Mouse (Mus musculus) embryonic facial prominence, embryonic 13.5 days (tissue): ENCODE measurements at regions not wholly inside any gene's neighbourhood (a gene's known extent, or its start where the extent isn't known, plus 50 kb on each side); places are given as distances from the start of the nearest gene placed in this dataset.

ENCODE experiments used
- ATAC-seq: fragments of 200-750 bp; cut with Nextera tagmentation; 2 replicates; pipeline ENCODE4 v1.8.0; 2017; ENCODE audit warnings: low read depth; ENCODE audit not compliant: insufficient number of reproducible peaks, insufficient read depth, low FRiP score, low TSS enrichment
- H3K27ac ChIP-seq: fragments of 300-500 bp; sonication (generic); 2 replicates; pipeline ENCODE4 v1.5.1; 2015; ENCODE audit warnings: moderate library complexity, mild to moderate bottlenecking, inconsistent platforms
- H3K27me3 ChIP-seq: fragments of 300-500 bp; sonication (generic); 2 replicates; pipeline ENCODE4 v1.6.1; 2015; ENCODE audit warnings: mild to moderate bottlenecking, inconsistent platforms
- H3K36me3 ChIP-seq: fragments of 300-500 bp; sonication (generic); 2 replicates; pipeline ENCODE4 v1.6.1; 2015; ENCODE audit warnings: mild to moderate bottlenecking, inconsistent platforms
- H3K4me1 ChIP-seq: fragments of 300-500 bp; sonication (generic); 2 replicates; pipeline ENCODE4 v1.6.1; 2015; ENCODE audit warnings: inconsistent platforms
- H3K4me2 ChIP-seq: fragments of 300-500 bp; sonication (generic); 2 replicates; pipeline ENCODE4 v1.6.1; 2015; ENCODE audit warnings: moderate library complexity, mild to moderate bottlenecking, inconsistent platforms
- H3K4me3 ChIP-seq: fragments of 300-500 bp; sonication (generic); 2 replicates; pipeline ENCODE4 v1.5.1; 2015; ENCODE audit warnings: mild to moderate bottlenecking, inconsistent platforms
- H3K9ac ChIP-seq: fragments of 300-500 bp; sonication (generic); 2 replicates; pipeline ENCODE4 v1.6.1; 2015; ENCODE audit warnings: mild to moderate bottlenecking, inconsistent platforms
- H3K9me3 ChIP-seq: fragments of 300-500 bp; sonication (generic); 2 replicates; pipeline ENCODE4 v1.6.1; 2016; ENCODE audit warnings: inconsistent platforms
- WGBS: fragments of 180-500 bp; shearing (Covaris S2); methylation state at CpG from one replicate; pipeline ENCODE4 v1.1.7; 2015; ENCODE audit warnings: mixed read lengths; 5-methylcytosine and 5-hydroxymethylcytosine counted together

- WGBS, result 24% methylated on average over 8 of the region's 8 CpGs
- Histone ChIP-seq H3K9ac (no peak overlapping the region), H3K27ac (peak overlapping the region; percentile 78), H3K27me3 (no peaks in the 10 kb centered on the region), H3K9me3 (no peaks in the 10 kb centered on the region), H3K4me3 (no peak overlapping the region), H3K4me2 (no peak overlapping the region), H3K36me3 (no peaks in the 10 kb centered on the region), H3K4me1 (peaks cover 24% of the 10 kb centered on the region)
- no peak for ATAC-seq
These were observed 588.0 kb upstream of the N6amt1 start for GRCm38 (mm10) chr16:86765974-86766373.

GRCm38 (mm10) chr16:86741236-86741635 is 612.7 kb upstream of the N6amt1 start:
- H3K4me3 ChIP-seq, result no peak overlapping the region
- H3K36me3 ChIP-seq, result no peaks in the 10 kb centered on the region
- H3K27ac ChIP-seq, result no peak overlapping the region
- H3K4me1 ChIP-seq, result no peaks in the 10 kb centered on the region
- H3K9ac ChIP-seq, result no peak overlapping the region
- H3K9me3 ChIP-seq, result no peaks in the 10 kb centered on the region
- no peak overlapping the region for H3K4me2 ChIP-seq
- no peaks in the 10 kb centered on the region for H3K27me3 ChIP-seq
- 45% methylated on average over 5 of the region's 5 CpGs for WGBS
- ATAC-seq, result no peak

- Histone ChIP-seq H3K27ac (no peak overlapping the region), H3K4me2 (no peak overlapping the region), H3K4me1 (no peaks in the 10 kb centered on the region), H3K9ac (no peak overlapping the region), H3K9me3 (no peaks in the 10 kb centered on the region), H3K4me3 (no peak overlapping the region), H3K36me3 (no peaks in the 10 kb centered on the region), H3K27me3 (no peaks in the 10 kb centered on the region)
- 53% methylated on average over 5 of the region's 5 CpGs for WGBS
- no peak for ATAC-seq
These were observed 634.8 kb upstream of the N6amt1 start for GRCm38 (mm10) chr16:86718982-86719771.

GRCm38 (mm10) chr16:86718353-86718752 is 635.6 kb upstream of the N6amt1 start:
- WGBS, result 83% methylated on average over 7 of the region's 7 CpGs
- Histone ChIP-seq H3K4me1 (no peaks in the 10 kb centered on the region), H3K27ac (no peak overlapping the region), H3K4me3 (no peak overlapping the region), H3K9me3 (no peaks in the 10 kb centered on the region), H3K36me3 (no peaks in the 10 kb centered on the region), H3K4me2 (no peak overlapping the region), H3K9ac (no peak overlapping the region), H3K27me3 (no peaks in the 10 kb centered on the region)
- ATAC-seq, result no peak

- no peak overlapping the region for H3K9ac ChIP-seq
- H3K27me3 ChIP-seq, result no peaks in the 10 kb centered on the region
- no peak overlapping the region for H3K4me3 ChIP-seq
- no peaks in the 10 kb centered on the region for H3K36me3 ChIP-seq
- no peak overlapping the region for H3K4me2 ChIP-seq
- H3K9me3 ChIP-seq, result no peaks in the 10 kb centered on the region
- WGBS, result 26% methylated on average over 4 of the region's 4 CpGs
- no peaks in the 10 kb centered on the region for H3K4me1 ChIP-seq
- no peak overlapping the region for H3K27ac ChIP-seq
- ATAC-seq, result no peak
These were observed 652.3 kb upstream of the N6amt1 start for GRCm38 (mm10) chr16:86701700-86702099.

GRCm38 (mm10) chr16:86694497-86694896 is 659.5 kb upstream of the N6amt1 start:
- H3K9me3 ChIP-seq, result no peaks in the 10 kb centered on the region
- H3K9ac ChIP-seq, result no peak overlapping the region
- no peak for ATAC-seq
- H3K27me3 ChIP-seq, result no peaks in the 10 kb centered on the region
- H3K4me2 ChIP-seq, result no peak overlapping the region
- H3K4me1 ChIP-seq, result 0 out of 2 replicates have a peak, but pooled peaks cover 3% of the 10 kb centered on the region
- H3K4me3 ChIP-seq, result no peak overlapping the region
- WGBS, result 15% methylated on average over 3 of the region's 3 CpGs
- H3K27ac ChIP-seq, result no peak overlapping the region
- no peaks in the 10 kb centered on the region for H3K36me3 ChIP-seq

GRCm38 (mm10) chr16:86659154-86659553 is 694.8 kb upstream of the N6amt1 start:
- Histone ChIP-seq H3K4me1 (no peaks in the 10 kb centered on the region; the same call in 1 of the 2 replicates), H3K4me2 (no peak overlapping the region), H3K9ac (no peak overlapping the region), H3K36me3 (no peaks in the 10 kb centered on the region), H3K27me3 (no peaks in the 10 kb centered on the region), H3K4me3 (no peak overlapping the region), H3K27ac (no peak overlapping the region), H3K9me3 (no peaks in the 10 kb centered on the region)
- no peak for ATAC-seq
- WGBS, result 29% methylated on average over 3 of the region's 3 CpGs

GRCm38 (mm10) chr16:86647316-86647715 is 706.7 kb upstream of the N6amt1 start:
- no peak for ATAC-seq
- H3K4me3 ChIP-seq, result no peak overlapping the region
- no peak overlapping the region for H3K9ac ChIP-seq
- no peaks in the 10 kb centered on the region for H3K27me3 ChIP-seq
- H3K4me2 ChIP-seq, result no peak overlapping the region
- H3K4me1 ChIP-seq, result no peaks in the 10 kb centered on the region
- H3K36me3 ChIP-seq, result no peaks in the 10 kb centered on the region
- H3K27ac ChIP-seq, result no peak overlapping the region
- WGBS, result 81% methylated on average over 5 of the region's 5 CpGs
- H3K9me3 ChIP-seq, result no peaks in the 10 kb centered on the region

GRCm38 (mm10) chr16:86646753-86647152 is 707.2 kb upstream of the N6amt1 start:
- no peak overlapping the region for H3K4me3 ChIP-seq
- no peak overlapping the region for H3K4me2 ChIP-seq
- H3K27ac ChIP-seq, result no peak overlapping the region
- 65% methylated on average over 2 of the region's 2 CpGs for WGBS
- no peaks in the 10 kb centered on the region for H3K36me3 ChIP-seq
- H3K4me1 ChIP-seq, result no peaks in the 10 kb centered on the region
- no peaks in the 10 kb centered on the region for H3K27me3 ChIP-seq
- H3K9ac ChIP-seq, result no peak overlapping the region
- no peaks in the 10 kb centered on the region for H3K9me3 ChIP-seq
- ATAC-seq, result no peak

- Histone ChIP-seq H3K4me1 (no peaks in the 10 kb centered on the region), H3K4me2 (no peak overlapping the region), H3K9me3 (no peaks in the 10 kb centered on the region), H3K36me3 (no peaks in the 10 kb centered on the region), H3K4me3 (no peak overlapping the region), H3K27me3 (no peaks in the 10 kb centered on the region), H3K27ac (no peak overlapping the region), H3K9ac (no peak overlapping the region)
- 70% methylated on average over 1 of the region's 1 CpGs for WGBS
- ATAC-seq, result no peak
These were observed 708.5 kb upstream of the N6amt1 start for GRCm38 (mm10) chr16:86645436-86645835.

GRCm38 (mm10) chr16:86644912-86645312 is 709.1 kb upstream of the N6amt1 start:
- H3K27ac ChIP-seq, result no peak overlapping the region
- no peak for ATAC-seq
- no peak overlapping the region for H3K4me2 ChIP-seq
- no peaks in the 10 kb centered on the region for H3K9me3 ChIP-seq
- H3K36me3 ChIP-seq, result no peaks in the 10 kb centered on the region
- 21% methylated on average over 2 of the region's 2 CpGs for WGBS
- no peak overlapping the region for H3K4me3 ChIP-seq
- no peaks in the 10 kb centered on the region for H3K27me3 ChIP-seq
- no peak overlapping the region for H3K9ac ChIP-seq
- H3K4me1 ChIP-seq, result no peaks in the 10 kb centered on the region

GRCm38 (mm10) chr16:86604166-86604565 is 702.5 kb upstream of the Adamts5 start:
- no peaks in the 10 kb centered on the region for H3K27me3 ChIP-seq
- H3K4me3 ChIP-seq, result no peak overlapping the region
- no peaks in the 10 kb centered on the region for H3K9me3 ChIP-seq
- H3K36me3 ChIP-seq, result no peaks in the 10 kb centered on the region
- WGBS, result 83% methylated on average over 7 of the region's 7 CpGs
- H3K4me2 ChIP-seq, result no peak overlapping the region
- H3K27ac ChIP-seq, result no peak overlapping the region
- ATAC-seq, result no peak
- no peaks in the 10 kb centered on the region for H3K4me1 ChIP-seq
- H3K9ac ChIP-seq, result no peak overlapping the region
